Mouse (Mus musculus) stomach, postnatal 0 days (tissue): ENCODE results near the gene Mup22. TPM values are rescaled to one million over a fixed set of nuclear protein-coding genes. Genes with fewer than 3 reads are reported as not detected.
"Not testable (repeated sequence)": the region's sequence is repeated elsewhere in the genome, so short reads cannot be mapped to it uniquely, and the experiment has no call there.

Experiments
- ATAC-seq: fragments of 200-750 bp; cut with Nextera tagmentation; 2 replicates; pipeline ENCODE4 v1.8.0; 2017; ENCODE audit not compliant: low FRiP score, low TSS enrichment
- DNase-seq: peaks from one replicate; pipeline ENCODE4 v3.0.0-alpha.2; 2016; ENCODE audit warnings: low spot score
- H3K27ac ChIP-seq: fragments of 300-500 bp; sonication (generic); replicated peaks from 2 replicates; pipeline ENCODE4 v1.5.1; 2014; ENCODE audit warnings: mild to moderate bottlenecking, control low read depth
- H3K27me3 ChIP-seq: fragments of 300-500 bp; sonication (generic); 2 replicates; pipeline ENCODE4 v1.6.1; 2014; ENCODE audit warnings: low read length; ENCODE audit not compliant: control insufficient read depth, insufficient read depth
- H3K36me3 ChIP-seq: fragments of 300-500 bp; sonication (generic); 2 replicates; pipeline ENCODE4 v1.6.1; 2014; ENCODE audit warnings: low read length, mixed read lengths; ENCODE audit not compliant: control insufficient read depth, insufficient read depth
- H3K4me1 ChIP-seq: fragments of 300-500 bp; sonication (generic); replicated peaks from 2 replicates; pipeline ENCODE4 v1.6.1; 2014; ENCODE audit warnings: antibody characterized with exemption; ENCODE audit not compliant: control insufficient read depth, insufficient read depth
- H3K4me2 ChIP-seq: fragments of 300-500 bp; sonication (generic); replicated peaks from 2 replicates; pipeline ENCODE4 v1.6.1; 2014; ENCODE audit warnings: low read depth, mild to moderate bottlenecking, control low read depth, moderate library complexity
- H3K4me3 ChIP-seq: fragments of 300-500 bp; sonication (generic); 2 replicates; pipeline ENCODE4 v1.5.1; 2014; ENCODE audit warnings: low read depth, low read length, control low read depth
- H3K9ac ChIP-seq: fragments of 300-500 bp; sonication (generic); 2 replicates; pipeline ENCODE4 v1.6.1; 2014; ENCODE audit warnings: mild to moderate bottlenecking, low read length, control low read depth, mixed read lengths
- H3K9me3 ChIP-seq: fragments of 300-500 bp; sonication (generic); 2 replicates; pipeline ENCODE4 v1.6.1; 2016; ENCODE audit warnings: low read length; ENCODE audit not compliant: control insufficient read depth
- WGBS: fragments of 180-500 bp; shearing (Covaris S2); extraction: QIAGEN DNeasy Blood & Tissue Kit; methylation state at CpG from one replicate; pipeline ENCODE4 v1.1.7; 2014; 5-methylcytosine and 5-hydroxymethylcytosine counted together
- polyA plus RNA-seq: library from polyadenylated mRNA; unstranded; fragments of >200 nt; fragmentation: Nextera tagmentation; extraction: Ambion mirVana; gene quantifications from 2 replicates; pipeline ENCODE4 v1.2.1, GENCODE M21; 2015

Gene Mup22
- polyA plus RNA-seq = not detected in 2 replicates

GRCm38 (mm10) chr4:60821363-60821762 lies at the start of gene Mup22:
Mup22 (minus strand) TSS chr4:60821463.
- not testable (repeated sequence) for H3K4me1 ChIP-seq, H3K9me3 ChIP-seq
- WGBS = 79% methylated on average over 3 of the region's 4 CpGs

GRCm38 (mm10) chr4:60840889-60841288 lies 19.6 kb upstream of the Mup22 start:
- not testable (repeated sequence) for H3K27ac ChIP-seq, H3K4me2 ChIP-seq, H3K27me3 ChIP-seq, DNase-seq, H3K9ac ChIP-seq, ATAC-seq, H3K4me1 ChIP-seq, H3K9me3 ChIP-seq, H3K36me3 ChIP-seq, H3K4me3 ChIP-seq

More at GRCm38 (mm10) chr4:60821363-60821762, at the start of gene Mup22:
- H3K4me2 ChIP-seq, H3K4me3 ChIP-seq, ATAC-seq, DNase-seq, H3K27me3 ChIP-seq, H3K27ac ChIP-seq, H3K9ac ChIP-seq, H3K36me3 ChIP-seq: not testable (repeated sequence)

Other genes starting within 250 kb of the Mup22 start
- gene Mup10, start 239.3 kb downstream of the Mup22 start, polyA plus RNA-seq = 0.12 TPM in 1 of 2 replicates, not detected in the other
- not detected in 2 replicates for gene Mup11, start 159.1 kb downstream of the Mup22 start, polyA plus RNA-seq
- not detected in 2 replicates for gene Mup12, start 80.1 kb downstream of the Mup22 start, polyA plus RNA-seq